Mouse (Mus musculus) MEL (cell line): ENCODE measurements around the gene Unc13a. TPM values are rescaled to one million over a fixed set of nuclear protein-coding genes. Genes with fewer than 3 reads are reported as not detected.

ENCODE experiments used
- DNase-seq: peaks from one replicate; pipeline ENCODE4 v3.0.0; 2011; ENCODE audit warnings: low read depth, low spot score
- H3K27ac ChIP-seq: 2 replicates; pipeline ENCODE4 v1.5.1; 2012; ENCODE audit warnings: low read depth, mild to moderate bottlenecking, control low read depth, low read length, moderate library complexity; ENCODE audit not compliant: control insufficient read depth
- H3K27me3 ChIP-seq, 2 experiments: fragments of 150-350 bp in 1 of 2; sonication (generic) in 1 of 2; 2 replicates each; pipeline ENCODE4 v1.6.1; 2012; ENCODE audit warnings: low read length in 2 of 2, mild to moderate bottlenecking in 2 of 2, improper control_type of control experiment in 1 of 2, moderate library complexity in 1 of 2; ENCODE audit not compliant: insufficient read depth in 2 of 2, control insufficient read depth in 1 of 2
- H3K36me3 ChIP-seq, 2 experiments: 2 replicates each; pipeline ENCODE4 v1.6.1; 2012 to 2014; ENCODE audit warnings: low read length in 2 of 2, improper control_type of control experiment in 1 of 2, inconsistent platforms in 1 of 2, mild to moderate bottlenecking in 1 of 2; ENCODE audit not compliant: insufficient read depth in 2 of 2, control insufficient read depth in 1 of 2
- H3K4me1 ChIP-seq, 2 experiments: fragments of 150-350 bp in 1 of 2; sonication (generic) in 1 of 2; 2 replicates each; pipeline ENCODE4 v1.6.1; 2012; ENCODE audit warnings: low read length in 2 of 2, improper control_type of control experiment in 1 of 2, mild to moderate bottlenecking in 1 of 2; ENCODE audit not compliant: insufficient read depth in 2 of 2, control insufficient read depth in 1 of 2
- H3K4me3 ChIP-seq, 2 experiments: fragments of 150-350 bp in 1 of 2; sonication (generic) in 1 of 2; 2 replicates each; pipeline ENCODE4 v1.5.1; 2012; ENCODE audit warnings: low read depth in 2 of 2, low read length in 2 of 2, mild to moderate bottlenecking in 2 of 2, moderate library complexity in 2 of 2, control low read depth in 1 of 2, improper control_type of control experiment in 1 of 2; ENCODE audit not compliant: control insufficient read depth in 1 of 2, insufficient read depth in 1 of 2
- H3K79me2 ChIP-seq: 2 replicates; pipeline ENCODE4 v1.6.1; 2012; ENCODE audit warnings: mild to moderate bottlenecking, low read length, moderate library complexity; ENCODE audit not compliant: control insufficient read depth, poor library complexity, insufficient read depth
- H3K9ac ChIP-seq: 2 replicates; pipeline ENCODE4 v1.6.1; 2012; ENCODE audit warnings: low read depth, mild to moderate bottlenecking, control low read depth, low read length, moderate library complexity; ENCODE audit not compliant: control insufficient read depth, poor library complexity, severe bottlenecking
- H3K9me3 ChIP-seq: fragments of 150-350 bp; sonication (generic); replicated peaks from 2 replicates; pipeline ENCODE4 v1.6.1; 2012; ENCODE audit warnings: mild to moderate bottlenecking, low read length, improper control_type of control experiment, moderate library complexity; ENCODE audit not compliant: insufficient read depth
- CHD2 ChIP-seq: IDR thresholded peaks from 2 replicates; pipeline ENCODE4 v1.6.1; 2011; ENCODE audit warnings: low read length, improper control_type of control experiment
- ELF1 ChIP-seq: IDR thresholded peaks from 2 replicates; pipeline ENCODE4 v1.6.1; 2014; ENCODE audit warnings: low read depth, mild to moderate bottlenecking, inconsistent platforms, low read length, improper control_type of control experiment, moderate library complexity
- EP300 ChIP-seq, 2 experiments: IDR thresholded peaks; 2 replicates each; pipeline ENCODE4 v1.6.1; 2011; ENCODE audit warnings: improper control_type of control experiment in 2 of 2, low read length in 2 of 2, low read depth in 1 of 2, mild to moderate bottlenecking in 1 of 2
- ETS1 ChIP-seq: IDR thresholded peaks from 2 replicates; pipeline ENCODE4 v1.6.1; 2012; ENCODE audit warnings: low read depth, mild to moderate bottlenecking, inconsistent platforms, low read length, improper control_type of control experiment, moderate library complexity
- GATA1 ChIP-seq: IDR thresholded peaks from 2 replicates; pipeline ENCODE4 v1.6.1; 2011; ENCODE audit warnings: low read depth, low read length, improper control_type of control experiment
- HCFC1 ChIP-seq: IDR thresholded peaks from 2 replicates; pipeline ENCODE4 v1.6.1; 2012; ENCODE audit warnings: low read depth, mild to moderate bottlenecking, inconsistent platforms, low read length, improper control_type of control experiment, moderate library complexity
- JUND ChIP-seq: IDR thresholded peaks from 2 replicates; pipeline ENCODE4 v1.6.1; 2011; ENCODE audit warnings: low read depth, mild to moderate bottlenecking, improper control_type of control experiment, low read length
- KAT2A ChIP-seq: conservative IDR thresholded peaks from 2 replicates; pipeline ENCODE4 v1.6.1; 2012; ENCODE audit warnings: low read depth, low read length, improper control_type of control experiment, inconsistent platforms
- MAX ChIP-seq: IDR thresholded peaks from 2 replicates; pipeline ENCODE4 v1.6.1; 2011; ENCODE audit warnings: low read length, improper control_type of control experiment
- MXI1 ChIP-seq: IDR thresholded peaks from 2 replicates; pipeline ENCODE4 v1.6.1; 2011; ENCODE audit warnings: mild to moderate bottlenecking, low read depth, low read length, improper control_type of control experiment
- MYB ChIP-seq: IDR thresholded peaks from 2 replicates; pipeline ENCODE4 v1.6.1; 2011; ENCODE audit warnings: mild to moderate bottlenecking, low read depth, low read length, improper control_type of control experiment
- MYC ChIP-seq: IDR thresholded peaks from 2 replicates; pipeline ENCODE4 v1.6.1; 2011; ENCODE audit warnings: low read depth, mild to moderate bottlenecking, low read length, improper control_type of control experiment, moderate library complexity
- NELFE ChIP-seq: IDR thresholded peaks from 2 replicates; pipeline ENCODE4 v1.6.1; 2011; ENCODE audit warnings: low read depth, low read length, improper control_type of control experiment
- POLR2A ChIP-seq, 2 experiments: IDR thresholded peaks; 2 replicates each; pipeline ENCODE4 v1.6.1; 2011 to 2012; ENCODE audit warnings: low read length in 2 of 2, mild to moderate bottlenecking in 2 of 2, control low read depth in 1 of 2, improper control_type of control experiment in 1 of 2, low read depth in 1 of 2, moderate library complexity in 1 of 2; ENCODE audit not compliant: control insufficient read depth in 1 of 2, insufficient read depth in 1 of 2, poor library complexity in 1 of 2
- POLR2AphosphoS5 ChIP-seq: IDR thresholded peaks from 2 replicates; pipeline ENCODE4 v1.6.1; 2012; ENCODE audit warnings: low read depth, borderline replicate concordance, mild to moderate bottlenecking, inconsistent platforms, low read length, moderate library complexity, mixed read lengths
- SIN3A ChIP-seq: IDR thresholded peaks from 2 replicates; pipeline ENCODE4 v1.6.1; 2012; ENCODE audit warnings: low read length, improper control_type of control experiment, inconsistent platforms
- TCF12 ChIP-seq: IDR thresholded peaks from 2 replicates; pipeline ENCODE4 v1.6.1; 2014; ENCODE audit warnings: low read depth, mild to moderate bottlenecking, inconsistent platforms, low read length, improper control_type of control experiment, moderate library complexity
- UBTF ChIP-seq: IDR thresholded peaks from 2 replicates; pipeline ENCODE4 v1.6.1; 2012; ENCODE audit warnings: low read depth, mild to moderate bottlenecking, inconsistent platforms, low read length, improper control_type of control experiment, moderate library complexity, borderline replicate concordance; ENCODE audit not compliant: insufficient read depth
- USF2 ChIP-seq, 2 experiments: IDR thresholded peaks; 2 replicates each; pipeline ENCODE4 v1.6.1; 2011 to 2012; ENCODE audit warnings: improper control_type of control experiment in 2 of 2, low read length in 2 of 2, borderline replicate concordance in 1 of 2, inconsistent platforms in 1 of 2, low read depth in 1 of 2, mild to moderate bottlenecking in 1 of 2; ENCODE audit not compliant: insufficient read depth in 1 of 2
- ZC3H11A ChIP-seq: IDR thresholded peaks from 2 replicates; pipeline ENCODE4 v1.6.1; 2012; ENCODE audit warnings: low read depth, mild to moderate bottlenecking, inconsistent platforms, low read length, improper control_type of control experiment
- ZMIZ1 ChIP-seq: IDR thresholded peaks from 2 replicates; pipeline ENCODE4 v1.6.1; 2012; ENCODE audit warnings: low read depth, mild to moderate bottlenecking, inconsistent platforms, low read length, improper control_type of control experiment, moderate library complexity
- polyA plus RNA-seq, 2 experiments: library from polyadenylated mRNA; stranded (reverse) in 1 of 2; unstranded in 1 of 2; fragments of >175 nt in 1 of 2; fragments of >200 nt in 1 of 2; gene quantifications; 2 replicates each; pipeline versions ENCODE4 v1.2.1 to v1.2.4; 2012; ENCODE audit warnings: low replicate concordance in 2 of 2, low read depth in 1 of 2; ENCODE audit not compliant: insufficient read length in 2 of 2, insufficient read depth in 1 of 2, missing spikeins in 1 of 2
- total RNA-seq: library from RNA; depleted of rRNA; stranded (reverse); fragments of 300-350 nt; gene quantifications from 2 replicates; pipeline ENCODE4 v1.2.3, GENCODE M21; 2012

The Unc13a gene
- total and polyA plus RNA-seq, 3 experiments: 0.81 to 3.6 TPM; not detected in 1

DNA sequence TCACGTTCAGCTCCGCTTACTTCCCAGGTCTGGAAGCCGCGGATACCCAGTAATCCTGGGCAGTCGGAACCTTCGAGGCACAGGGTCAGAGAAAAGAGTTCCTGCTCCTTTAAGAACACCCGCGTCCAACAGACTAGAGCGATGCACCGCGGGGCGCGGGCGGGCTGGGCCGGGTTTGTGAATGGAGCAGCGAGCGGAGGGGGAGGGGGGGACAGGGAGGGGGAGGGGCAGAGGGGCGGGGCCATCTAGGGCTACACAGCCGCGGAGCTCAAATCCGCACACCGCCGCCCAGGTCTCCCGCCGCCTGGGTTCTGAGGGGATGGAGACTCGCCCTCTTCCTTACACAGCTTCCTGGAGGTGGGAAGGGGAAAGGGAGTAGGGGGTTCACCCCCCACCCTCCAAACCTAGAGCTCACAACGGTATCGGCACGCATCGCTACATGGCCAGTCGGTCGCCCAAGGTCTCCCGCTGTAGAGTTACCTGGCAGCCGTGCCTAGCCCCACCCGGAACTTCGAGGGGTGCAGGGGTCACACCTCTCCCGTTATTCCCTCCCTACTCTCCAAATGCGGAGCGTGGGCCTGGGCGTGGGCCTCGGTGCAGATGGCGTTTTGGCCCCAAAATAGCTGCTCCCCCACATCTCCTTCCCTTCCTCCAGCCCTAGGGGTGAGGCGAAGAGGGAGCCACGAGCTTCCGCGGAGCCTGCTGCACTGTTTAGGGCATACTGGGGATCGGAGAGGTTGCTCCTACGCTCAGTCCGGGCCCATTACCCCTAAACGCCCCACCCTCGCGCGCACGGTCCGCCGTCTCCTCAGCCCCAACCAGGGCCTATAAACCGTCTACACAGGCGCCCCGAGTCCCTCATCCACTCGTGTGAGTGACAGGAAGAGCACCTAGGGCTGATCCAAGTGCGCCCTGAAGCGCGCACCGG lies 672 bp downstream of the Unc13a start:
- peak overlapping the region; percentile 70 for H3K9ac ChIP-seq
- peaks cover 0 to 24% of the 10 kb centered on the region in 2 experiments; a peak in 3 of 4 replicates for H3K4me1 ChIP-seq
- H3K27me3 ChIP-seq: no peaks in the 10 kb centered on the region
- H3K36me3 ChIP-seq: no peaks in the 10 kb centered on the region
- TF ChIP-seq JUND (no peak), HCFC1 (peak; percentile 37; the same call in 1 of the 2 replicates), SIN3A (peak; percentile 54; the same call in 1 of the 2 replicates)
- peak overlapping the region; percentile 67 to 79 for H3K4me3 ChIP-seq
- peak; percentile 85 for DNase-seq
- H3K9me3 ChIP-seq: no peaks in the 10 kb centered on the region
- H3K27ac ChIP-seq: no peak overlapping the region
- no peaks in the 10 kb centered on the region for H3K79me2 ChIP-seq

DNA sequence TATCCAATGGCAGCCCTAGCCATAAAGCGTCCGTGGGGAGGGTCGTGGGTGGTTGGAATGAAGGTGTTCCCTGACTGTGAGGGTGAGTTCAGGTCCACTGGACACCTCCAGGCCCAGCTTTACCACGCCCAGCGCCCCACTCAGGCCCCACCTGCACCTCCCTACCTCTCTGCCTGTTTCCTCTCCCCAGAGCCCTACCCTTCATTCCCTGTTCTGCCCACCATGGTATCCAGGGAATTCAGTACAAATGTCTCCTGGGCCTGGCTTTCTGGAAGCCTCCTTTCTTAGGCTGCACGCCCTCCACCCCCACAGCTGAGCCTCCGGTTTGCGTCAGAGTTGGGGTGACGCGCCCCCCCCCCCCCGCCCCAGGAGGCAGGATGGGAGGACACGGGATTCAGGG lies 1.4 kb downstream of the Unc13a start:
- no peaks in the 10 kb centered on the region for H3K9me3 ChIP-seq
- TF ChIP-seq POLR2A (IDR thresholded peaks at IDR 0.05; ENCODE audit: control insufficient read depth in 1 of 2, insufficient read depth in 1 of 2, low read depth in 1 of 2, low read length in 2 of 2, poor library complexity in 1 of 2) (0 out of 4 replicates have a peak, but pooled peaks of 1 of the 2 experiments have one; percentile 21), MAX (no peak)
- TF ChIP-seq, all 39 proteins: peak for 1
- Histone ChIP-seq H3K4me1 (peaks cover 0 to 20% of the 10 kb centered on the region in 2 experiments; a peak in 3 of 4 replicates), H3K27ac (no peak overlapping the region), H3K79me2 (no peaks in the 10 kb centered on the region), H3K36me3 (no peaks in the 10 kb centered on the region), H3K9ac (peak overlapping the region; percentile 70), H3K27me3 (no peaks in the 10 kb centered on the region), H3K4me3 (peak overlapping the region; percentile 57 to 79)
- DNase-seq: no peak

DNA sequence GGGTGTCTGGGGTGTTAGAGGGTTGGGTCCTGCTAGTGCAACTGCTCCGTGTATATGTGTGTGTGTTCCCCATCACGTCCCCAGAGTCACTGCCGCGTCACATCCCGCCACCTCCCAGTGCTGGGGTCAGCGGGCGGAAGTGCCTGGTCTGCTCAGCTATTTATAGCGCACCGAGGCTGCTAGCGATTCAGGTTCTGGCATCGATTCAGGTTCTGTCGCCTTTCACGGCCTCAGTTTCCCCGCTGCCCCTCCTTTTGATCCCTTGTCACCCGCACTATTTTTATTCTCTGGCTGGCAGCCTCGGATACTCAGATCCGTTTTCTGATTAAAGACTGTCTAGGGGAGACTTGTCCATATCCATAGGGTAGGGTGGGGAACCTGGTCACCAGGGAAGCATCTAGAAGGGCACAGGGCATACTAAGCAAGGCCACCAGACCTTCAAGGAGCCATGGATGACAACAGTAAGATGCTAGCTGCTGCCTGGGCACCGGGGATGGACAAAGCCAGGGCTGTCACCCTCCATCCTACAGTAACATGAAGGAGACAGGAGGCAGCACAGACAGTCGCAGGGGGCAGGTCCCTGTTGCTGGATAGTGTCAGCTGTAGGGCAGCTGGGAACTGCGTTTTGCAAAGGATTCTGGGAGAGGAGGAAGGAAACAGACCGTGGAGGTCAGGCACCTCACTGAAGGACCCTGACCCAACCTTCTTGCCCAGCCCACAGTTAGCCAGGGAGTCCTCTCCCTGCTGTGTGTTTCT lies 3.2 kb downstream of the Unc13a start:
- H3K36me3 ChIP-seq: no peaks in the 10 kb centered on the region
- peaks cover 0 to 20% of the 10 kb centered on the region in 2 experiments; a peak in 3 of 4 replicates for H3K4me1 ChIP-seq
- peak overlapping the region; percentile 16 for H3K9ac ChIP-seq
- H3K27me3 ChIP-seq: no peaks in the 10 kb centered on the region
- peak overlapping the region; percentile 37 to 61 for H3K4me3 ChIP-seq
- DNase-seq: peak; percentile 80
- no peaks in the 10 kb centered on the region for H3K9me3 ChIP-seq
- H3K79me2 ChIP-seq: no peaks in the 10 kb centered on the region
- no peak overlapping the region for H3K27ac ChIP-seq
- no peak for TF ChIP-seq POLR2AphosphoS5
- peak; percentile 51 for TF ChIP-seq SIN3A
- TF ChIP-seq ZC3H11A: no peak
- TF ChIP-seq NELFE: peak; percentile 24; the same call in 1 of the 2 replicates
- no peak for TF ChIP-seq MYB
- TF ChIP-seq KAT2A: no peak
- TF ChIP-seq GATA1: no peak
- peak; percentile 23; the same call in 1 of the 2 replicates for TF ChIP-seq TCF12
- TF ChIP-seq USF2 (IDR thresholded peaks at IDR 0.05; ENCODE audit: borderline replicate concordance in 1 of 2, insufficient read depth in 1 of 2, low read depth in 1 of 2, low read length in 2 of 2): no peak
- no peak for TF ChIP-seq CHD2
- TF ChIP-seq HCFC1: peak; percentile 67
- TF ChIP-seq ELF1: peak; percentile 56; the same call in 1 of the 2 replicates
- TF ChIP-seq ETS1: peak; percentile 46; the same call in 1 of the 2 replicates
- TF ChIP-seq MAX: no peak
- no peak for TF ChIP-seq MYC
- no peak for TF ChIP-seq UBTF
- peak; percentile 29; the same call in 1 of the 2 replicates for TF ChIP-seq MXI1
- TF ChIP-seq ZMIZ1: no peak
- 0 out of 4 replicates have a peak, but pooled peaks of 1 of the 2 experiments have one; percentile 3 for TF ChIP-seq EP300 (IDR thresholded peaks at IDR 0.05; ENCODE audit: low read depth in 1 of 2, low read length in 2 of 2)
- no peak for TF ChIP-seq JUND
